Mouse (Mus musculus): ENCODE results near the gene Zfp513. TPM values are rescaled to one million over a fixed set of nuclear protein-coding genes. Genes with fewer than 3 reads are reported as not detected.
"Not testable (repeated sequence)": the region's sequence is repeated elsewhere in the genome, so short reads cannot be mapped to it uniquely, and the experiment has no call there.

Zfp513 gene
- polyA plus RNA-seq, 1 experiment from 2014 or later: 17.4 TPM

DNA sequence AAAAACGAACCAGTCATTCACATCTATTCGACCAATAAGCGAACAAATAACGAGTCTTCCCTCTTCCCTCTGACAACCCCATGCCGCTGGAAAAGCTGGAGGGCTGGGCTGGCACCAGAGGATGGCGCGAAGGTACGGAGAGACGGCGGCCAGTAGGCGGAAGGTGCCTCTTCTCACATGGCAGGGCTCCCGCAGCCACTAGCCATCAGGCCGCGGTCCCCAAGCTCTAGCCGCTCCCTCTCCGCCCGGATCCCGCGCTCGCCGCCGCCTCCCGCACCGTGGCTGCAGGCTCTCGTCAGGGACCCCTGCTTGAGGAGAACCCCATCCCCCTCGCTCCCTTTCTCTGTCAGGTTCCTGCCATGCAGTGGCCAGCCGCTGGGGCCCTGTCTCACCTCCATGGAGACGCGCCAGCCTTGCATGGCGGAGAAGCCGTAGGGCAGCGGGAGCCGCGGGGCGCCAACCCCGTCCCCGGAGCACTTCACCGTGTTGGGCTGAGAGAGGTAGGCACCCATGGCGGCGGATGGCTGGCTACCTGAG lies 17.9 kb upstream of the Zfp513 start:
- Histone ChIP-seq H3K27me3 (no peaks in the 10 kb centered on the region), H3K4me1 (replicated peaks) (peaks cover 26% of the 10 kb centered on the region), H3K4me3 (peak overlapping the region; percentile 85), H3K36me3 (no peaks in the 10 kb centered on the region), H3K9ac (peak overlapping the region; percentile 80), H3K27ac (replicated peaks) (peak overlapping the region; percentile 94), H3K9me3 (no peaks in the 10 kb centered on the region), H3K4me2 (peak overlapping the region; percentile 66)
- ATAC-seq (ENCODE audit: low FRiP score, low read depth): peak; percentile 67; the same call in 1 of the 2 replicates
- WGBS: under 1% methylated on average over 38 of the region's 40 CpGs

DNA sequence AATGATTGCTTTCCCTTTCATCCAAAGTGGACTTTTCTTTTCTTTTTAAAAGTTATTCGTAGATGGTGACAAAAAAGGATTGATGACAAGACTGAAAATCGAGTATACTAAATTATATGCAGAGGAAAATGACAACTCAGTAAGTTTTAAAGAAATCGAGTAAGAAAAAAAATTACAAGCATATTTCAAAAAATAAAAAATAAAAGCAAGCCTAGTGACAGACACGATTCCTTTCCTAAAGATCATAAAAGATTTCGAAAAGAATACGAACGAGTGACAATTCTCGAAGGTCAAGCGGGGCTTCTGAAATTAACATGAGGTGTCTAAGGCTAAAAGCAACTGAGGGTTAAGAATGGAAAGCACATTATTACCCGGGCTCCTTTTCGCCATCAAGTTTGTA lies 17.4 kb upstream of the Zfp513 start:
- peak overlapping the region; percentile 66 for H3K4me2 ChIP-seq
- ATAC-seq (ENCODE audit: low FRiP score, low read depth): no peak
- peak overlapping the region; percentile 85 for H3K4me3 ChIP-seq
- H3K9ac ChIP-seq: peak overlapping the region; percentile 80
- H3K27me3 ChIP-seq: no peaks in the 10 kb centered on the region
- no peaks in the 10 kb centered on the region for H3K9me3 ChIP-seq
- H3K4me1 ChIP-seq (replicated peaks): peaks cover 26% of the 10 kb centered on the region
- 1% methylated on average over 11 of the region's 11 CpGs for WGBS
- H3K36me3 ChIP-seq: no peaks in the 10 kb centered on the region
- H3K27ac ChIP-seq (replicated peaks): peak overlapping the region; percentile 94

DNA sequence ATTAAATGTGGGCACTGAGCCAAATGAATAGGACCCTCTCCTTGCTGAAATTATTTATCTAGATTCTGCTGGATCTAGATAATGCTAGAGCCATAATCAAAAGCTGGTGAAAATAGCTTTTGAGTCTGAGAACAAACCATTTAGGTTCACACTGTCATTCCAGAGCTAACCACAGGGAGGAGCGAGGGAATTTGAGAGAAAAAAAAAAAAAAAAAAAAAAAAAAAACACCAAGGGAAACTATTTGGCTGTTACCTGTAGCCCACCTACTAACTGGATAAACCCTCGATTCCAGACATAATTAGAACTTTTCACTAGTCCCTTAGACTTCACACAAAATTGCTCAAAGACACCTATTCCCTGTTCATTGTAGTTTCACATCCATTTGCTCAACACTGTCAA lies 17.0 kb upstream of the Zfp513 start:
- no peak for ATAC-seq (ENCODE audit: low FRiP score, low read depth)
- H3K9me3 ChIP-seq: no peaks in the 10 kb centered on the region
- peak overlapping the region; percentile 27; the same call in 1 of the 2 replicates for H3K9ac ChIP-seq
- WGBS: 1% methylated on average over 2 of the region's 2 CpGs
- peak overlapping the region; percentile 85 for H3K4me3 ChIP-seq
- peak overlapping the region; percentile 66 for H3K4me2 ChIP-seq
- H3K4me1 ChIP-seq (replicated peaks): peaks cover 26% of the 10 kb centered on the region
- H3K27me3 ChIP-seq: no peaks in the 10 kb centered on the region
- no peak overlapping the region for H3K27ac ChIP-seq (replicated peaks)
- H3K36me3 ChIP-seq: no peaks in the 10 kb centered on the region

DNA sequence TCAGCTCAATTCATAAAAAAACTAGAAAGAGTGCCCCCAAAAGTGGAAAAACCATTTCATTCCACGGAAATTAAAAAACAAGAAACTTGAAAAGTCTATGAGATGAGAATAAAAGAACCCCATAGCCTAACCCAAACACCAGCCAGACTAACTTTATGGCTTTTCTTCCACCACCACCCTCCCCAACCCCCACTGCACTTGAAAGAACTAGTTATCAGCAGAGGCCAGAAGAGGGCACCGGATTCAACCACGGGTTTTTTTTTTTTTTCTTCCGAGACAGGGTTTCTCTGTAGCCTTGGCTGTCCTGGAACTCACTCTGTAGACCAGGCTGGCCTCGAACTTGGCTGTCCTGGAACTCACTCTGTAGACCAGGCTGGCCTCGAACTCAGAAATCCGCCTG lies 16.2 kb upstream of the Zfp513 start:
- Histone ChIP-seq H3K9me3 (no peaks in the 10 kb centered on the region), H3K36me3 (no peaks in the 10 kb centered on the region), H3K4me3 (no peak overlapping the region), H3K27ac (replicated peaks) (no peak overlapping the region), H3K4me1 (replicated peaks) (peaks cover 26% of the 10 kb centered on the region), H3K27me3 (no peaks in the 10 kb centered on the region), H3K9ac (no peak overlapping the region), H3K4me2 (peak overlapping the region; percentile 66)
- 62% methylated on average over 7 of the region's 7 CpGs for WGBS
- no peak for ATAC-seq (ENCODE audit: low FRiP score, low read depth)

DNA sequence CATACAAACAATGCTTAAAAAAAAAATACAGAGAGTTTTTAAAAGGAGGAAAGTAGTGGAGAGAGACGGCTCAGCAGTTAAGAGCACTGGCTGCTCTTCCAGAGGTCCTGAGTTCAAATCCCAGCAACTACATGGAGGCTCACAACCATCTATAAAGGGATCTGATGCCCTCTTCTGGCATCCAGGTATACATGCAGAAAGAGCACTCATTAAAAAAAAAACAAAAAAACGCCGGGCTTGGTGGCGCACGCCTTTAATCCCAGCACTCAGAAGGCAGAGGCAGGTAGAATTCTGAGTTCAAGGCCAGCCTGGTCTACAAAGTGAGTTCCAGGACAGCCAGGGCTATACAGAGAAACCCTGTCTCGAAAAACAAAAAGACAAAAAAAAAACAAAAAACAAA lies 14.5 kb upstream of the Zfp513 start:
- H3K4me2 ChIP-seq; H3K36me3 ChIP-seq; H3K27me3 ChIP-seq; ATAC-seq (ENCODE audit: low FRiP score, low read depth); H3K4me3 ChIP-seq; H3K9me3 ChIP-seq; H3K27ac ChIP-seq (replicated peaks); H3K9ac ChIP-seq: not testable (repeated sequence)
- peaks cover 17% of the 10 kb centered on the region for H3K4me1 ChIP-seq (replicated peaks)
- 95% methylated on average over 6 of the region's 6 CpGs for WGBS

DNA sequence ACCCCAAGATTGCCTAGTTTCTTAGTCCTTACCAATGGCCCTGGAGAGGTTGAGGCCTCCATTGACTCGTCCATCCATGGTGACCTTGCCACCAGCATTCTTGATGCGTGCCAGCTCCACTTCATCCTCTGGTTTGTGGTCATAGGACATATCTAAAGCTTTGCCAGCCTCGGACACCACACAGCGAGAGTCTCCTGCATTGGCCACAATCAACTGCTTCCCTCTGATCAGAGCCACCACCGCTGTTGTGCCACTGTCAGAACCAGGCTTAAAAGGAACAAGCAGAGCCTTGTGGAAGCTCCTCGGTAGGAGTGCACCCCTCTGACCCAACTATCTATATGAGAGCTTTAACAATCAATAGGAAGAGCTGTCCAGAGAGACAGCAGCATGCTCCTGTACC lies 2.3 kb upstream of the Zfp513 start:
- ATAC-seq (ENCODE audit: low FRiP score, low read depth): no peak
- H3K36me3 ChIP-seq: peaks cover 63% of the 10 kb centered on the region

DNA sequence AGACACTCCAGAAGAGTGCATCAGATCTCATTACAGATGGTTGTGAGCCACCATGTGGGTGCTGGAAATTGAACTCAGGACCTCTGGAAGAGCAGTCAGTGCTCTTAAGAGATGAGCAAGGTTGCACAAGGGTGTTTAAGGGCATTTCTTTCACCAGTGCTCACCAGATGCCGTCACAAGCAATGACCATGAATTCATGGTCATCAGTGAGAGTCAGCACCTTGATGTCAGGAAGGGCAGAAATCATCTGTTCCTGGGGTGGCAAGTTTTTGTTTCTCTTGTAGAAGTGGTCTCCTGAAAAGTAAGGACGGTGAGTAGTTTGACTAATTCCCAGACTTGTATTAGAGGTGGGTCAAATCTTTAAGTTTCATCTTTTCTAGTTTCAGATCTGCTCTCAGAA lies 1.8 kb upstream of the Zfp513 start:
- peaks cover 24% of the 10 kb centered on the region for H3K4me1 ChIP-seq (replicated peaks)
- WGBS: 84% methylated on average over 2 of the region's 2 CpGs
- H3K9me3 ChIP-seq: 0 out of 2 replicates have a peak, but pooled peaks cover 4% of the 10 kb centered on the region
- ATAC-seq (ENCODE audit: low FRiP score, low read depth): no peak
- no peak overlapping the region for H3K9ac ChIP-seq
- H3K36me3 ChIP-seq: peaks cover 69% of the 10 kb centered on the region
- H3K4me3 ChIP-seq: no peak overlapping the region
- H3K27ac ChIP-seq (replicated peaks): no peak overlapping the region
- no peaks in the 10 kb centered on the region for H3K27me3 ChIP-seq
- H3K4me2 ChIP-seq: no peak overlapping the region

More for the DNA sequence above, 2.3 kb upstream of the Zfp513 start:
- Histone ChIP-seq H3K4me2 (no peak overlapping the region), H3K27me3 (no peaks in the 10 kb centered on the region), H3K4me1 (replicated peaks) (peaks cover 24% of the 10 kb centered on the region), H3K27ac (replicated peaks) (no peak overlapping the region), H3K9me3 (0 out of 2 replicates have a peak, but pooled peaks cover 4% of the 10 kb centered on the region), H3K9ac (no peak overlapping the region), H3K4me3 (no peak overlapping the region)
- WGBS: 94% methylated on average over 6 of the region's 6 CpGs

DNA sequence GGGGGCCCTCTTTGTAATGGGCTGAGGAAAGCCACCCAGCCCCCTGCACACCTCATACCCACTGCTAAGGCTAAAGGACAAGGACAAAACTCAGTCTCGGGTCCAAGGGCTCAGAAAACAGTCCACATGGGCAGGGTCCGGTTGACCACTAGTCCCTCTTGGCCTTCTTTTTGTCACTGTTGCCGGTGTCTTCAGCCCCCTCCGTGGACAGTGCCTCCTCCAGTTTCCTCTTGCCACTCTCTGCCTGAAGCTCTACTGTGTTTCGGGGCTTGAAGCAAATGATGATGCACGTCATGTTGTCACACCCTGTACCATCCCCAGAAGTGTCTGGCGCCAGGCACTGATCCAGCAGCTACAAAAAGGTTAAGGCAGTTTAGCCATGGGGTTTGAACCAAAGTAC lies 830 bp upstream of the Zfp513 start:
- peak overlapping the region; percentile 87 for H3K27ac ChIP-seq (replicated peaks)
- 84% methylated on average over 7 of the region's 7 CpGs for WGBS
- no peaks in the 10 kb centered on the region for H3K27me3 ChIP-seq
- H3K4me2 ChIP-seq: peak overlapping the region; percentile 60
- H3K9me3 ChIP-seq: 0 out of 2 replicates have a peak, but pooled peaks cover 4% of the 10 kb centered on the region
- H3K9ac ChIP-seq: no peak overlapping the region
- peaks cover 74% of the 10 kb centered on the region for H3K36me3 ChIP-seq
- ATAC-seq (ENCODE audit: low FRiP score, low read depth): no peak
- peak overlapping the region; percentile 84; the same call in 1 of the 2 replicates for H3K4me3 ChIP-seq
- peaks cover 24% of the 10 kb centered on the region for H3K4me1 ChIP-seq (replicated peaks)

DNA sequence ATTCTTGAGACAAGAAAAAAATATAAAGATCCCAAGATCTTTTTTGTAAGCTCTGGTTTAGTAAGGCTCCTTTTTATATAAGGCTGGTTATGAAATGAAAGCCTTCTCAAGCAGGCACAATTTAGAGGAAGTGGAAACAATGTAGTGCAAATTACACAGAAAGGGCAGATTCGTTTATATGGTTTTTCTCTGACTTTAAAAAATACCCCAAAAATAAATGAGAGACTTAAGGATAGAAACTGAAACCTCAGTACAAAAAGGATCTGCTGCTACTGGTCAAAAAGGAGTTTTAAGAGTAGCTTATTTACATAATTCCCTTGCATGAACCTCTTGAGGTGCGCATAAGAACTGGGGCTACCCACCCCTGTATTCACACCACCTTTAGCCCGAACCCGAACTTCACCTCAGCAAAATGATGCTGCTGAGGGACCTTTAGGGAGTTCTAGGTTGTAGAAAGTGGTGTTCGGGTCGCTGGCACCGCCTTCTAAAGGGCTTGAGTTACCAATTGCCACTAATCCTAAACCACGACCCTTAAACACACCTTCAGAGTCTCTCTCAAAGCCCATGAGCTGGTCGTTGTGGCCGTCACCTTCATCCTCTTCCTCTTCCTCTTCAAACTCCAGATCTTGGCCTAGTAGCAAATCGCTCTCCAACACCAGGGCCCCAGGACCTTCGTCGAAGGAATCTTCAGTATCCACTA lies 911 bp downstream of the Zfp513 start:
- Histone ChIP-seq H3K9me3 (0 out of 2 replicates have a peak, but pooled peaks cover 4% of the 10 kb centered on the region), H3K9ac (peak overlapping the region; percentile 87), H3K4me2 (peak overlapping the region; percentile 81), H3K4me3 (peak overlapping the region; percentile 84), H3K27me3 (no peaks in the 10 kb centered on the region), H3K36me3 (peaks cover 79% of the 10 kb centered on the region), H3K27ac (replicated peaks) (peak overlapping the region; percentile 87), H3K4me1 (replicated peaks) (peaks cover 24% of the 10 kb centered on the region)
- no peak for ATAC-seq (ENCODE audit: low FRiP score, low read depth)
- 21% methylated on average over 13 of the region's 13 CpGs for WGBS

DNA sequence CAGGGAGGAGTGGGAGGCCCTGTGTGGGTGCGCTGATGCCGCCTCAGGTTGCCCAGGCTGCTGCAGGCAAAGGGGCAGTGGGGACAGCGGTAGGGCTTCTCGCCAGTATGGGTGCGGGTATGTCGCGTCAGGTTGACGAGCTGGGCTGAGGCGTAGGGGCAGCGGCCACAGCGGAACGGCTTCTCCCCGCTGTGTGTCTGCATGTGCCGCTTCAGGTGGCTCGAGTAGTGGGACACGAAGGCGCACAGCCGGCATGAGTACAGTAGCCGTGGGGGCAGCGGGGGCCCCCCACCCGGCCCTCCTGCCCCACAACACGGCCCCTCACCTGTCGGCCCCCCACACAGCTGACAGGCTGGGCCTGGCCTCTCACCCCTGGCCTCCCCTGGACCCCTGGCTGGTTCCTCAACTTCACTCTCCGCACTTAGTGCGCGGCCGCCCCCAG lies 1.8 kb downstream of the Zfp513 start:
- H3K27ac ChIP-seq (replicated peaks): no peak overlapping the region
- peaks cover 79% of the 10 kb centered on the region for H3K36me3 ChIP-seq
- H3K4me2 ChIP-seq: peak overlapping the region; percentile 81; the same call in 1 of the 2 replicates
- no peak for ATAC-seq (ENCODE audit: low FRiP score, low read depth)
- WGBS: 90% methylated on average over 27 of the region's 27 CpGs
- H3K27me3 ChIP-seq: no peaks in the 10 kb centered on the region
- H3K4me3 ChIP-seq: peak overlapping the region; percentile 84
- H3K9ac ChIP-seq: no peak overlapping the region
- H3K4me1 ChIP-seq (replicated peaks): peaks cover 24% of the 10 kb centered on the region
- 0 out of 2 replicates have a peak, but pooled peaks cover 4% of the 10 kb centered on the region for H3K9me3 ChIP-seq

DNA sequence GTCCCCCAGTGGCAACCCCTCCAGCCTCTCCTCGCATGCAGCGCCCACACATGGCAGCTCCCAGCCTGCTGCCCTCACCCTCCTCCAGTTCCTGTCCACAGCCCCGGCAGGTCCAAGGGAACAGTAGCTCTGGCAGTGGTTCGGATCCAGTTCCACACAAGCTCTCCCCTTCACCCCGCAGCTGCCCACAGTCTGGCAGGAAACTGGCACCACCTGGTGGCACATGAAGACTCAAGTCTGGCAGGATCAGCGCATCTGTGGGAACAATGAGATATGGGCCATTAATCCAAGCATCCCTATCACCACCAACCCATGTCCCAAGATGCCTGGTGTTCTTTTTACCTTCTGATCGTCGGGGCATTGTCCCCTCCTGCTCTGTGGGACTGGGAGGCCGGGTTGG lies 2.2 kb downstream of the Zfp513 start:
- H3K9me3 ChIP-seq: 0 out of 2 replicates have a peak, but pooled peaks cover 4% of the 10 kb centered on the region
- H3K36me3 ChIP-seq: peaks cover 79% of the 10 kb centered on the region
- H3K27me3 ChIP-seq: no peaks in the 10 kb centered on the region
- no peak overlapping the region for H3K9ac ChIP-seq
- H3K4me2 ChIP-seq: no peak overlapping the region
- no peak overlapping the region for H3K27ac ChIP-seq (replicated peaks)
- peaks cover 24% of the 10 kb centered on the region for H3K4me1 ChIP-seq (replicated peaks)
- no peak for ATAC-seq (ENCODE audit: low FRiP score, low read depth)
- WGBS: 86% methylated on average over 9 of the region's 9 CpGs
- H3K4me3 ChIP-seq: no peak overlapping the region

DNA sequence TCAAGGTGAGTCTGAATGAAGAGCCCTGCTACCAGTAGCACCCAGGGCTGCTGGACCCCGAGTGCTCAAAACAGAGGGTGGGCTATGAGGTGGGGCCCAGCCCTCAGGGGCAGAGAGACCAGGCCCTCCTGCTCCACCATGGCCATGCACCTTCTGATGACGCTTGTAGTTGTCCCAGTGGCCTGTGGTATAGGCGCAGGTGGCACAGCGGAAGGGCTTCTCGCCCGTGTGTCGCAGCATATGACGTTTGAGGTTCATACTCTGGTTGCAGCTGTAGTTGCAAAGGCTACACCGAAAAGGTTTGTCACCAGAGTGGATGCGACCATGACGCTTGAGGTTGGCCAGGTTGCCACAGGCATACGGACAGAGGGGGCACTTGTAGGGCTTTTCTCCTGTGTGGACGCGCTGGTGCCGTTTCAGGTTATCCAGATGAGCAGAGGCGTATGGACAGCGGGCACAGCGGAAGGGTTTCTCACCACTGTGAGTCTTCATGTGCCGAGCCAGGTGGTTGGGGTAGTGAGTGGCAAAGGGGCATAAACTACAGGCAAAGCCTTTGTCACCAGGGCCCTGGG lies 2.7 kb downstream of the Zfp513 start:
- ATAC-seq (ENCODE audit: low FRiP score, low read depth): no peak
- Histone ChIP-seq H3K27ac (replicated peaks) (no peak overlapping the region), H3K4me3 (no peak overlapping the region), H3K4me1 (replicated peaks) (peaks cover 27% of the 10 kb centered on the region), H3K4me2 (no peak overlapping the region), H3K27me3 (no peaks in the 10 kb centered on the region), H3K9me3 (0 out of 2 replicates have a peak, but pooled peaks cover 4% of the 10 kb centered on the region), H3K36me3 (peaks cover 76% of the 10 kb centered on the region), H3K9ac (no peak overlapping the region)
- WGBS: 91% methylated on average over 19 of the region's 19 CpGs

Measured in hindbrain, embryonic 15.5 days (tissue).